Mouse (Mus musculus): Measurements from ENCODE around the gene Tmem44. TPM values are rescaled to one million over a fixed set of nuclear protein-coding genes. Genes with fewer than 3 reads are reported as not detected.

The Tmem44 gene
- polyA plus RNA-seq, 1 experiment from 2014 or later, result 64.7 TPM

DNA sequence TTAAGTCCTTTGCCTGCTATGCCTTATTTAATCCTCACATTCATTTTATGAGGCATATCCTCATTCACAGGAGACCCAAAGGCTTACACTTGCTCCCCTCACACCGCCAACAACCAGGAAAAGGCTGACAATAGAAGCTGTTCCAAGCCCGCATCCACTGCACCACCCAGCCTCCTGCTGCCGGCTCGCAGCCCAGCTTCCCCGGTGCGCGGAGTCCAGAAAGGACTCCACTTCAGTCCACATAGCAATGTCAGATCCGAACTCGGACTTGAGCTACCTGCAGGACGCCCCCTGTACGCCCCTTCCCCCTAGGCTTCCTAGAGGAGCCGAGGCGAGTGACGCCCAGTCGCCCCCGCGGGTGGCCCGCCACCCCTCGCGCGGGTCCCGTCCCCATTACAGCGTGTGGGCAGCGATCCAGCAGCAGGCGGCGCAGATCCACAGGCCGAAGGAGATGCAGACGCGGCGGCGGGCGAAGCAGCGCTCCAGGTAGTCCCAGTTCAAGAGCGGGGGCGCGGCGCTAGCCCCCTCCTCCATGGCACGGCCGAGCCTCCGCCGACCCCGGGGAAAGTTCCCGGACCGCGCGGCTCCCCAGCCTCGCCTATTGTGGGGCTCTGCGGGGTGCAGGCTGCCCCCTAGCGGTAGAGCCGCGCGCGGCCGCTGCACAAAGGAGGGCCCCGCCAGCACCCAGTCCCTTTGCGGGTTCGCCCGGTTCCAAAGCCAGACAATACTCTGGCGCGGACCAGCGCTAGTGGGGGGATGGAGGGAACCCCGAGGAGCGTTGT, 485 bp downstream of the Tmem44 start:
- Histone ChIP-seq H3K27ac (replicated peaks) (peak overlapping the region; percentile 90), H3K4me1 (peaks cover 31% of the 10 kb centered on the region), H3K4me2 (peak overlapping the region; percentile 79), H3K27me3 (replicated peaks) (no peaks in the 10 kb centered on the region), H3K4me3 (replicated peaks) (peak overlapping the region; percentile 76), H3K9ac (replicated peaks) (peak overlapping the region; percentile 78), H3K9me3 (replicated peaks) (peaks cover 4% of the 10 kb centered on the region), H3K36me3 (peaks cover 18% of the 10 kb centered on the region)
- ATAC-seq (ENCODE audit: low FRiP score), result peak; percentile 91
- under 1% methylated on average over 61 of the region's 63 CpGs for WGBS

DNA sequence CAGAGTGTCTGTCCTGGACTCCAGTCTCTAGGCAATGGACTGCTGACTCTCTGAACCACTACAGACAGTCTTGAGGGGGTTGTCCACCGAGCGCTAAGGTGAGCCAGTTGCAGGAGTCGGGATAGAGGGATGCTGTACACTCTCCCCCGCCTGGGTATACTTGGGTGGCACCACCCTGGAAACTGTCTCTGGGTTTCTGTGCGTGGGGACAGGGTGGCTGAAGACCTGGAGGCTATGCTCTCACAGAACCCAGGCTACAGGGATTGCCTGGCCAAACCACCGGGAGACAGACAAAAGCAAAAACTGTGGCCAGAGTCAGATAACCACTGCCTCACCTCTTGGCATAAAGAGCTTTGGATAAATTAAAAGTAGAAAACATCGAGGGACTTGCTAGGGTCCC, 1.1 kb downstream of the Tmem44 start:
- H3K9me3 ChIP-seq (replicated peaks), result no peaks in the 10 kb centered on the region
- no peak for ATAC-seq (ENCODE audit: low FRiP score)
- 71% methylated on average over 7 of the region's 7 CpGs for WGBS
- H3K9ac ChIP-seq (replicated peaks), result peak overlapping the region; percentile 78
- peaks cover 24% of the 10 kb centered on the region for H3K36me3 ChIP-seq
- peak overlapping the region; percentile 76 for H3K4me3 ChIP-seq (replicated peaks)
- peaks cover 31% of the 10 kb centered on the region for H3K4me1 ChIP-seq
- no peaks in the 10 kb centered on the region for H3K27me3 ChIP-seq (replicated peaks)
- peak overlapping the region; percentile 90 for H3K27ac ChIP-seq (replicated peaks)
- peak overlapping the region; percentile 79 for H3K4me2 ChIP-seq

DNA sequence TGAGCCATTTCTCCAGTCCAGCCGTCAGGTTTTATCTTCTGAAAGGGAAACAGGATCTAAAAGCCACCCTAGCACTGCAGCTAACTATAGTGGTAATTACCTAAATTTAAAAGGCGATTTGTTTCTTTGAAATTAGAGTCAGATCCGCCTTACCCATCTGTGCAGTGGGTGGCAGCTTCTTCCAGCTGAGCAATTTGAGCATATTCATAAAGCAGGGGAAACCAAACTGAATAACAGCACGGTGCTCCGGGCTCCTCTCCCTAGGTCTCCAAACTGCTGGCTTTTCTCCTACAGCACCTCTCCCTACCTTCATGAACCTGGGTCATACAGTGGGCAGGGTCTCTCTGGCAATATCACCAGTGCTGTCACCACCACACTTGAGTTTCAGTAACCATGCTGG, 2.4 kb downstream of the Tmem44 start:
- H3K9ac ChIP-seq (replicated peaks), result peak overlapping the region; percentile 78
- no peak for ATAC-seq (ENCODE audit: low FRiP score)
- H3K36me3 ChIP-seq, result peaks cover 29% of the 10 kb centered on the region
- H3K9me3 ChIP-seq (replicated peaks), result no peaks in the 10 kb centered on the region
- WGBS, result 77% methylated on average over 5 of the region's 5 CpGs
- peak overlapping the region; percentile 76 for H3K4me3 ChIP-seq (replicated peaks)
- no peaks in the 10 kb centered on the region for H3K27me3 ChIP-seq (replicated peaks)
- peaks cover 31% of the 10 kb centered on the region for H3K4me1 ChIP-seq
- H3K4me2 ChIP-seq, result peak overlapping the region; percentile 79
- no peak overlapping the region for H3K27ac ChIP-seq (replicated peaks)

DNA sequence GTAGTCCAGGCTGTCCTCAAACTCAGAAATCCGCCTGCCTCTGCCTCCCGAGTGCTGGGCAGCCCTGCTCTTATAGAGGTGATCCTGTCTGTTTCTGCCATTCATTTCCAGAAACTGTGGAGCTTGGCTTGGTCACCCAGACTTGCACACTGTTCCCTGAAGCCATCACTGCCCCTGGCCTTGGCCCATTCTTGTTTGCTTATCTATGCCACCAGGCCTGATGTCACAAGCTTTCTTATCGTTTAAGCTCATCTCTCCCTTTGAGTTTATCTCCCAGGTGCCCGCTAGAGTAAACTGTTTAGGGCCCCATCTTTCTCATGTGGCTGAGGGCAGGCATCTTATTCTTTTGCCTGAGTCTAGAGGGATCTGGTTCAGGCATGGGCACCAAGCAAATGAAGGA, 5.9 kb downstream of the Tmem44 start:
- Histone ChIP-seq H3K27me3 (replicated peaks) (no peaks in the 10 kb centered on the region), H3K27ac (replicated peaks) (no peak overlapping the region), H3K9me3 (replicated peaks) (no peaks in the 10 kb centered on the region), H3K4me1 (peaks cover 21% of the 10 kb centered on the region), H3K4me2 (no peak overlapping the region), H3K9ac (replicated peaks) (no peak overlapping the region), H3K4me3 (replicated peaks) (no peak overlapping the region), H3K36me3 (peaks cover 41% of the 10 kb centered on the region)
- 91% methylated on average over 4 of the region's 4 CpGs for WGBS
- no peak for ATAC-seq (ENCODE audit: low FRiP score)

DNA sequence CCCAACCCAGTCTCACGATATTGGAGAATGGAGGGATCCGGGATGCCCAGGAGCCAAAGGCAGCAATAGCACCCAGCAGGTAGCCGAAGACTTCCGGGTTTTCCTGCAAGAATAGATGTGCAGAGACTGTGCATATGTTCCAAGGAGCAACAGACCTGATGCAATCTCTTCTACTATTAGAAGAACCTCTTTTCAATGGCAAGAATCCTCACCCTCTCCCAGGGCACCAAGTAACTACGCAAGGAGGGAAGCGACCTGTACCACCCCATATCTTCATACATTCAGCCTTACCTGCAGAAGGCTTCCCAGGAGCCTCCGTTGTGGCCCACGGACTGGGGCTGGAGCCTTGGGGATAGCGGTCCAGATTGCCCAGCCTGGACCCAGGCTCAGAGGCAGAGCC, 7.3 kb downstream of the Tmem44 start:
- Histone ChIP-seq H3K9ac (replicated peaks) (no peak overlapping the region), H3K9me3 (replicated peaks) (no peaks in the 10 kb centered on the region), H3K4me2 (no peak overlapping the region), H3K4me3 (replicated peaks) (no peak overlapping the region), H3K27ac (replicated peaks) (no peak overlapping the region), H3K27me3 (replicated peaks) (no peaks in the 10 kb centered on the region), H3K4me1 (peaks cover 10% of the 10 kb centered on the region), H3K36me3 (peaks cover 41% of the 10 kb centered on the region)
- no peak for ATAC-seq (ENCODE audit: low FRiP score)
- WGBS, result 89% methylated on average over 9 of the region's 9 CpGs

DNA sequence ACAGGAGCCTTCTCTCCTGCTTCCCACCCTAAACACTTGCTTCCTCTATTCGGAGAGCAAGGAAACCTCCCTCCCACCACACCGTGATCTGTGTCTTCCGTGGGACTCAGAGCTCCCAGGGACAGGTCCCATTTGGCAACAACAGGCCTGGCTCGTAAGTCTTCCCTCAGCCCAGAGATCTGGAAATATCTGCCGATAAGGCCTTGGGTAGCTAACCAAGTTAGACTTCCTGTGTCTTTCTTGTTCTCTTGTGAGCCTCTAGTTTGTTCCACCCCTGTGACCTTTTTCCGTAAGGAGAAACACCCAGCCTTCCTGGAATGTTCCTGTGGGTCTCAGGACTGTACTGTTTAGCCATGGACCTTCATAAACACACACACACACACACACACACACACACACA, 7.8 kb downstream of the Tmem44 start:
- H3K9me3 ChIP-seq (replicated peaks), result no peaks in the 10 kb centered on the region
- H3K4me2 ChIP-seq, result no peak overlapping the region
- H3K27me3 ChIP-seq (replicated peaks), result no peaks in the 10 kb centered on the region
- H3K4me3 ChIP-seq (replicated peaks), result no peak overlapping the region
- no peak for ATAC-seq (ENCODE audit: low FRiP score)
- H3K36me3 ChIP-seq, result peaks cover 41% of the 10 kb centered on the region
- no peak overlapping the region for H3K9ac ChIP-seq (replicated peaks)
- peaks cover 4% of the 10 kb centered on the region; the same call in 1 of the 2 replicates for H3K4me1 ChIP-seq
- 87% methylated on average over 6 of the region's 6 CpGs for WGBS
- no peak overlapping the region for H3K27ac ChIP-seq (replicated peaks)

DNA sequence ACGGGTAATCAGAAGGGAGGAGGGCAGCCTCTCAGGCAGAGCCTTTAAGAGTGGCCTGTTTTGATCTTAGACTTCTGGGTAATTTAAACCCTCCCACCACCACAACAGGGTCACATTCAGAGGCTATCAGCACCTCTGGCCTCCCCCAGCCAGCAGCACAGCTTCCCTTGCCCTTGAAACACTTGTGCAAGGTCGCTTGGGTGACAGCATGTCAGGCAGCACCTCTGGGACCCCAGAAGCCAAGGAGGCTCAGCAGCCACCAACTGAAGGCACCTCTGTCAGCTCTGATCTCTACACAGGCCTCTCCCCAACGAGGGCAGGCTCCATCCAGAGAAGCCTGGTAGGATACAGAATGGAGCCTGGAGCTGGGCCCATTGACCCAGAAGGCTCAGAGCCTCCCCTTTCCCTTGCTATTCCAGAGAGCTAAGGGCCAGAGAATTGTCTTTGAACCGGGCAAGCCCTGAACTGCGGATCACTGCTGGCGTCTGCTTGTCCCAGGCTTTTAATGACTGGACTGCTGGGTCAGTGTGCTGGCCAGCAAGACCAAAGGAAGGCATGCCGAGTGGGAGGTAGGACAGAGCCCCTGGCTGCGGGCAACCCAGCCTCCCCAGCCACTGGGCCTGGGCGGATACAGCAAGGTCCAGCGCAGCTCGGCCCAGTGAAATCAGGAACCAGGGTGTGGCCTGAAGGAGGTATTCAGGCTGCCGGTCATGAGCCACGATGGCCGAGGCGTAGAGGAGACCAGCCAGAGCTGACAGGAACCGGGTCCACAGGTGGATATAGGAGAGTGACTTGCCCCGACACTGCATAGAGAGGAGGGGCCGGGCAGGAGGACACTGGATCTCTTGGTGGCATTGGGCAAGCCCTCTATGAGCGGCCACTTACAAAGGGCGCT, 10.3 kb downstream of the Tmem44 start:
- WGBS, result 67% methylated on average over 20 of the region's 20 CpGs
- Histone ChIP-seq H3K36me3 (peaks cover 32% of the 10 kb centered on the region), H3K9ac (replicated peaks) (no peak overlapping the region), H3K27me3 (replicated peaks) (no peaks in the 10 kb centered on the region), H3K4me1 (0 out of 2 replicates have a peak, but pooled peaks cover 3% of the 10 kb centered on the region), H3K27ac (replicated peaks) (no peak overlapping the region), H3K9me3 (replicated peaks) (no peaks in the 10 kb centered on the region), H3K4me3 (replicated peaks) (no peak overlapping the region), H3K4me2 (peak overlapping the region; percentile 15)
- no peak for ATAC-seq (ENCODE audit: low FRiP score)

DNA sequence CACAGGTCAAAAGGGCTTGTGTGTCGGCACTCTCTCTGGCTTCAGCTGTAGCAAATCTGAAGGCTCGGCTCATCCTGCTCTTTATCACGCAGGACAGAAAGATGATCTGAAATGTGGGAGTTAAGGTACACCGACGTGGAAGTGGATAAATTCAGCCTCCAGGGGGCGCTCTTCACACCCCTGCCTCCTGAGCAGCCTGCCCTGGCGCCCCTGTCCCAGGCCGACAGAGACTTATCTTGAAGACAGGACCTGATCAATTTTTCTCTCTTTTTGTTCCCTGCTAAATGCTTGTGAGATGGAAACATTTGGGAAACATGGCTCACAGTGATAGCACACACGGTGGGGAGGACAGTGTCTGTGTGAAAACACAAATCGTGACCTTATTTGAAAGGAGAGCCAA, 11.2 kb downstream of the Tmem44 start:
- H3K4me1 ChIP-seq, result 0 out of 2 replicates have a peak, but pooled peaks cover 3% of the 10 kb centered on the region
- no peak overlapping the region for H3K27ac ChIP-seq (replicated peaks)
- H3K4me3 ChIP-seq (replicated peaks), result no peak overlapping the region
- no peak overlapping the region for H3K9ac ChIP-seq (replicated peaks)
- ATAC-seq (ENCODE audit: low FRiP score), result no peak
- H3K9me3 ChIP-seq (replicated peaks), result no peaks in the 10 kb centered on the region
- H3K27me3 ChIP-seq (replicated peaks), result no peaks in the 10 kb centered on the region
- WGBS, result 27% methylated on average over 10 of the region's 10 CpGs
- H3K4me2 ChIP-seq, result no peak overlapping the region
- H3K36me3 ChIP-seq, result peaks cover 23% of the 10 kb centered on the region

DNA sequence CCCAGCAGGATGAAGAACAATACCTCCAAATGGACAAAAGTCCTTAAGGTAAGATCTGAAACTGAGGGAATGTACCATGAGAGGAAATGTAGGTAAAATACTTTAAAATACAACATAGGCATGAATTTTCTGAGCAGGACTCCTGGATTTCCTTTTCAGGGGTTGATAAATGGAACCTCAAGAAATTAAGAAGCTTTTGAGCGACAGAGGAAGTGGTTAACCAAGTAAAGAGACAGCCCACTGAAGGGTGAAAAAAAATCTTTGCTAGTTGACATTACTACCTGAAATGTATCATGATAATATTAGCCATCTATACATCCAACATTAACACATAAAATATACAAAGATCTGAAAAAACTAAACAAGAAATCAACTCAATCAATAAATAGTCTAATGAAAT, 15.6 kb downstream of the Tmem44 start:
- no peaks in the 10 kb centered on the region for H3K9me3 ChIP-seq (replicated peaks)
- no peaks in the 10 kb centered on the region for H3K27me3 ChIP-seq (replicated peaks)
- no peak overlapping the region for H3K4me2 ChIP-seq
- no peak overlapping the region for H3K9ac ChIP-seq (replicated peaks)
- no peak for ATAC-seq (ENCODE audit: low FRiP score)
- peaks cover 11% of the 10 kb centered on the region for H3K36me3 ChIP-seq
- WGBS, result 92% methylated on average over 1 of the region's 1 CpGs
- no peak overlapping the region for H3K27ac ChIP-seq (replicated peaks)
- H3K4me3 ChIP-seq (replicated peaks), result no peak overlapping the region
- H3K4me1 ChIP-seq, result peaks cover 8% of the 10 kb centered on the region; the same call in 1 of the 2 replicates

DNA sequence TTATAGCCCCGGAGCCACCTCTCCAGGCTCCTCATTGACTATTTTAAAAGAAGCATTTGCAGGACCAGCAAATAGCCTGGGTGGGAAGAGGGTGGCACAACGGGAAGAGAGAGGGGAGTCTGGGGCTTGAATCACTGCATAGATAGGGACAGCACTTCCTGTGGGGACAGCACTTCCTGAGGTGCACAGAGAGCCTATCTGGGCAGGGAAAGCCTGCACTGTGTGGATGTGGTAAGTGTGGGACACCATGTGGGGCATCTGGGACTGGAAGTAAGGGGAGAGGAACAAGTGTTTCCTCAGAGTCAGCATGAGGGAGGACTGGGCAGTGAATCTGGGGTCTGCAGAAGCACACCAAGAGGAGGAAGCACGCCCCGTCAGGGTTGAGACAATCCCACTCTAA, 17.1 kb downstream of the Tmem44 start:
- H3K27ac ChIP-seq (replicated peaks), result no peak overlapping the region
- H3K36me3 ChIP-seq, result peaks cover 24% of the 10 kb centered on the region
- H3K4me3 ChIP-seq (replicated peaks), result no peak overlapping the region
- H3K4me1 ChIP-seq, result peaks cover 5% of the 10 kb centered on the region; the same call in 1 of the 2 replicates
- H3K4me2 ChIP-seq, result no peak overlapping the region
- no peaks in the 10 kb centered on the region for H3K9me3 ChIP-seq (replicated peaks)
- no peak for ATAC-seq (ENCODE audit: low FRiP score)
- no peak overlapping the region for H3K9ac ChIP-seq (replicated peaks)
- 35% methylated on average over 4 of the region's 4 CpGs for whole genome bisulfite sequencing
- H3K27me3 ChIP-seq (replicated peaks), result no peaks in the 10 kb centered on the region

DNA sequence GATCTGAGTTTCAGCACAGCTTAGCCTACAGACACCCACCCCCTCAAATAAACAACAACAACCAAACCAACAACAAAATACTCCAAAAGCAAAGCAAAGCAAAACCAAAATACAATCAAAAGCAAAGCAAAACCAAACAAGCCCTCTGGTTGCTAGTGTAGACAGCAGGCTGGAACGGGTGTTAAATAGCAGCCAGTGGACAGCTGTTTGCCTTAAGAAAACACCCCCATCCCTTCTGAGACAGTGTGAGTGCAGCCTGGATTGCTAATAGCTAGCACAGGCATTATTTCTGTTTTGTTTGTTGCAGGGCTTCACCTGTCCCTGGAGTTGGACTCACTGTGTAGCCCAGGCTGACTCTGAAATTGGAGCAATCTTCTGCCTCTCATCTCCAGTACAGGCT, 17.7 kb downstream of the Tmem44 start:
- Histone ChIP-seq H3K4me2 (no peak overlapping the region), H3K36me3 (peaks cover 26% of the 10 kb centered on the region), H3K4me1 (peaks cover 5% of the 10 kb centered on the region; the same call in 1 of the 2 replicates), H3K9ac (replicated peaks) (no peak overlapping the region), H3K9me3 (replicated peaks) (no peaks in the 10 kb centered on the region), H3K27ac (replicated peaks) (no peak overlapping the region), H3K27me3 (replicated peaks) (no peaks in the 10 kb centered on the region), H3K4me3 (replicated peaks) (no peak overlapping the region)
- WGBS, result 27% methylated on average over 1 of the region's 1 CpGs
- ATAC-seq (ENCODE audit: low FRiP score), result no peak

Data from neural tube, embryonic 15.5 days (tissue).